Mouse (Mus musculus) testis, adult 2 months (tissue): ENCODE measurements around the gene Shc3. TPM values are rescaled to one million over a fixed set of nuclear protein-coding genes. Genes with fewer than 3 reads are reported as not detected.

Source experiments
- H3K27ac ChIP-seq: fragments of 200-500 bp; 2 replicates; pipeline ENCODE4 v1.5.1; 2012; ENCODE audit warnings: low read depth, low read length; ENCODE audit not compliant: control insufficient read depth, insufficient read depth
- H3K27me3 ChIP-seq: fragments of 200-500 bp; 2 replicates; pipeline ENCODE4 v1.6.1; 2012; ENCODE audit warnings: mild to moderate bottlenecking, low read length, moderate library complexity; ENCODE audit not compliant: control insufficient read depth, insufficient read depth
- H3K36me3 ChIP-seq: fragments of 200-500 bp; 2 replicates; pipeline ENCODE4 v1.6.1; 2012; ENCODE audit warnings: mild to moderate bottlenecking, low read length; ENCODE audit not compliant: control insufficient read depth, insufficient read depth
- H3K4me1 ChIP-seq: fragments of 200-500 bp; 2 replicates; pipeline ENCODE4 v1.6.1; 2012; ENCODE audit warnings: low read length; ENCODE audit not compliant: control insufficient read depth, insufficient read depth
- H3K4me3 ChIP-seq: fragments of 200-500 bp; 2 replicates; pipeline ENCODE4 v1.5.1; 2012; ENCODE audit warnings: low read depth, mild to moderate bottlenecking, low read length, moderate library complexity, mixed read lengths; ENCODE audit not compliant: control insufficient read depth
- CTCF ChIP-seq: fragments of 200-500 bp; IDR thresholded peaks from 2 replicates; pipeline ENCODE4 v1.5.1; 2012; ENCODE audit warnings: low read depth, mild to moderate bottlenecking, inconsistent platforms, low read length, moderate library complexity; ENCODE audit not compliant: control insufficient read depth, insufficient read depth, insufficient replicate concordance
- POLR2A ChIP-seq: fragments of 200-500 bp; IDR thresholded peaks from 2 replicates; pipeline ENCODE4 v1.6.1; 2012; ENCODE audit warnings: low read depth, mild to moderate bottlenecking, inconsistent platforms, low read length, moderate library complexity; ENCODE audit not compliant: control insufficient read depth
- polyA plus RNA-seq: library from polyadenylated mRNA; depleted of rRNA; stranded (reverse); fragments of >200 nt; gene quantifications from 2 replicates; pipeline ENCODE4 v1.2.3, GENCODE M21; 2012

Shc3 gene
- polyA plus RNA-seq, 1 experiment, result 1.9 TPM

GRCm38 (mm10) chr13:51539816-51540215 lies 29.4 kb downstream of the Shc3 start:
- Histone ChIP-seq H3K4me3 (no peak overlapping the region), H3K27ac (no peak overlapping the region), H3K36me3 (no peaks in the 10 kb centered on the region), H3K27me3 (no peaks in the 10 kb centered on the region), H3K4me1 (no peaks in the 10 kb centered on the region)
- no peak for TF ChIP-seq POLR2A
- no peak for TF ChIP-seq CTCF

GRCm38 (mm10) chr13:51535326-51535725 lies 33.9 kb downstream of the Shc3 start:
- Histone ChIP-seq H3K4me3 (no peak overlapping the region), H3K27me3 (no peaks in the 10 kb centered on the region), H3K27ac (no peak overlapping the region), H3K36me3 (no peaks in the 10 kb centered on the region), H3K4me1 (no peaks in the 10 kb centered on the region)
- TF ChIP-seq POLR2A (no peak), CTCF (no peak)

GRCm38 (mm10) chr13:51526480-51526879 lies 42.7 kb downstream of the Shc3 start:
- no peak overlapping the region for H3K27ac ChIP-seq
- no peaks in the 10 kb centered on the region for H3K4me1 ChIP-seq
- H3K27me3 ChIP-seq, result no peaks in the 10 kb centered on the region
- no peak overlapping the region for H3K4me3 ChIP-seq
- no peak for TF ChIP-seq CTCF
- no peak for TF ChIP-seq POLR2A
- no peaks in the 10 kb centered on the region for H3K36me3 ChIP-seq

- no peaks in the 10 kb centered on the region for H3K27me3 ChIP-seq
- TF ChIP-seq CTCF, result no peak
- no peak for TF ChIP-seq POLR2A
- no peaks in the 10 kb centered on the region for H3K4me1 ChIP-seq
- H3K27ac ChIP-seq, result no peak overlapping the region
- H3K4me3 ChIP-seq, result no peak overlapping the region
- no peaks in the 10 kb centered on the region for H3K36me3 ChIP-seq
Observed at GRCm38 (mm10) chr13:51524316-51524715, 44.9 kb downstream of the Shc3 start.

GRCm38 (mm10) chr13:51523311-51523710 lies 45.9 kb downstream of the Shc3 start:
- no peaks in the 10 kb centered on the region for H3K4me1 ChIP-seq
- no peaks in the 10 kb centered on the region for H3K36me3 ChIP-seq
- TF ChIP-seq CTCF, result no peak
- TF ChIP-seq POLR2A, result no peak
- H3K27ac ChIP-seq, result no peak overlapping the region
- H3K4me3 ChIP-seq, result no peak overlapping the region
- no peaks in the 10 kb centered on the region for H3K27me3 ChIP-seq

- H3K4me1 ChIP-seq, result no peaks in the 10 kb centered on the region
Observed at GRCm38 (mm10) chr13:51518880-51519279, 50.3 kb downstream of the Shc3 start.

GRCm38 (mm10) chr13:51517943-51518342 lies 51.3 kb downstream of the Shc3 start:
- Histone ChIP-seq H3K4me3 (no peak overlapping the region), H3K4me1 (no peaks in the 10 kb centered on the region), H3K27me3 (no peaks in the 10 kb centered on the region), H3K27ac (no peak overlapping the region), H3K36me3 (no peaks in the 10 kb centered on the region)
- TF ChIP-seq POLR2A (no peak), CTCF (no peak)

More at GRCm38 (mm10) chr13:51518880-51519279, 50.3 kb downstream of the Shc3 start:
- Histone ChIP-seq H3K27ac (no peak overlapping the region), H3K36me3 (no peaks in the 10 kb centered on the region), H3K27me3 (no peaks in the 10 kb centered on the region), H3K4me3 (no peak overlapping the region)
- no peak for TF ChIP-seq POLR2A
- TF ChIP-seq CTCF, result no peak

- H3K4me1 ChIP-seq, result no peaks in the 10 kb centered on the region
- no peak overlapping the region for H3K27ac ChIP-seq
- H3K36me3 ChIP-seq, result no peaks in the 10 kb centered on the region
- H3K4me3 ChIP-seq, result no peak overlapping the region
- TF ChIP-seq POLR2A (no peak), CTCF (no peak)
- no peaks in the 10 kb centered on the region for H3K27me3 ChIP-seq
Observed at GRCm38 (mm10) chr13:51508836-51509235, 60.4 kb downstream of the Shc3 start.
